Mouse (Mus musculus): ENCODE measurements around the gene Olfr69. TPM values are rescaled to one million over a fixed set of nuclear protein-coding genes. Genes with fewer than 3 reads are reported as not detected.

Gene Olfr69
- polyA plus RNA-seq, 1 experiment from 2014 or later: not detected

Other genes with a start within 250 kb of the Olfr69 start
- gene Olfr612, start 228.9 kb downstream of the Olfr69 start, polyA plus RNA-seq (2016; fragmentation: Nextera tagmentation; extraction: Ambion mirVana): not detected in 2 replicates
- not detected in 2 replicates for gene Olfr613, start 223.5 kb downstream of the Olfr69 start, polyA plus RNA-seq (2016; fragmentation: Nextera tagmentation; extraction: Ambion mirVana)
- not detected in 2 replicates for gene Olfr615, start 215.5 kb downstream of the Olfr69 start, polyA plus RNA-seq (2016; fragmentation: Nextera tagmentation; extraction: Ambion mirVana)
- gene Olfr616, start 202.5 kb downstream of the Olfr69 start, polyA plus RNA-seq (2016; fragmentation: Nextera tagmentation; extraction: Ambion mirVana): not detected in 2 replicates
- 0.15 TPM in 1 of 2 replicates, not detected in the other for gene Olfr617, start 198.5 kb downstream of the Olfr69 start, polyA plus RNA-seq (2016; fragmentation: Nextera tagmentation; extraction: Ambion mirVana)
- not detected in 2 replicates for gene Olfr618, start 181.5 kb downstream of the Olfr69 start, polyA plus RNA-seq (2016; fragmentation: Nextera tagmentation; extraction: Ambion mirVana)
- not detected in 2 replicates for gene Olfr619, start 171.0 kb downstream of the Olfr69 start, polyA plus RNA-seq (2016; fragmentation: Nextera tagmentation; extraction: Ambion mirVana)
- not detected in 2 replicates for gene Olfr620, start 159.1 kb downstream of the Olfr69 start, polyA plus RNA-seq (2016; fragmentation: Nextera tagmentation; extraction: Ambion mirVana)
- not detected in 2 replicates for gene Olfr622, start 128.9 kb downstream of the Olfr69 start, polyA plus RNA-seq (2016; fragmentation: Nextera tagmentation; extraction: Ambion mirVana)
- gene Olfr623, start 107.9 kb downstream of the Olfr69 start, polyA plus RNA-seq (2016; fragmentation: Nextera tagmentation; extraction: Ambion mirVana): not detected in 2 replicates
- 0.04 and 0.10 TPM in 2 replicates for gene Olfr624, start 100.4 kb downstream of the Olfr69 start, polyA plus RNA-seq (2016; fragmentation: Nextera tagmentation; extraction: Ambion mirVana)
- gene Olfr625-ps1, start 88.9 kb downstream of the Olfr69 start, polyA plus RNA-seq (2016; fragmentation: Nextera tagmentation; extraction: Ambion mirVana): not detected in 2 replicates
- not detected in 2 replicates for gene Olfr243, start 56.9 kb downstream of the Olfr69 start, polyA plus RNA-seq (2016; fragmentation: Nextera tagmentation; extraction: Ambion mirVana)
- gene Olfr628, start 41.2 kb downstream of the Olfr69 start, polyA plus RNA-seq (2016; fragmentation: Nextera tagmentation; extraction: Ambion mirVana): not detected in 2 replicates
- not detected in 2 replicates for gene Olfr629, start 26.7 kb downstream of the Olfr69 start, polyA plus RNA-seq (2016; fragmentation: Nextera tagmentation; extraction: Ambion mirVana)
- gene Olfr630, start 14.3 kb downstream of the Olfr69 start, polyA plus RNA-seq (2016; fragmentation: Nextera tagmentation; extraction: Ambion mirVana): not detected in 2 replicates
- gene Olfr68, start 8.1 kb upstream of the Olfr69 start, polyA plus RNA-seq (2016; fragmentation: Nextera tagmentation; extraction: Ambion mirVana): not detected in 2 replicates
- gene Olfr67, start 20.2 kb upstream of the Olfr69 start, polyA plus RNA-seq (2016; fragmentation: Nextera tagmentation; extraction: Ambion mirVana): not detected in 2 replicates
- 883 and 936 TPM in 2 replicates for gene Hbb-bt, start 42.4 kb upstream of the Olfr69 start, polyA plus RNA-seq (2016; fragmentation: Nextera tagmentation; extraction: Ambion mirVana)
- gene Hbb-bs, start 56.5 kb upstream of the Olfr69 start, polyA plus RNA-seq (2016; fragmentation: Nextera tagmentation; extraction: Ambion mirVana): 706 and 771 TPM in 2 replicates
- gene Hbb-bh2, start 68.9 kb upstream of the Olfr69 start, polyA plus RNA-seq (2016; fragmentation: Nextera tagmentation; extraction: Ambion mirVana): 0.32 TPM in 1 of 2 replicates, not detected in the other
- gene Hbb-bh1, start 71.6 kb upstream of the Olfr69 start, polyA plus RNA-seq (2016; fragmentation: Nextera tagmentation; extraction: Ambion mirVana): 537 and 696 TPM in 2 replicates
- gene Hbb-y, start 81.6 kb upstream of the Olfr69 start, polyA plus RNA-seq (2016; fragmentation: Nextera tagmentation; extraction: Ambion mirVana): 8,998 and 9,810 TPM in 2 replicates
- gene Olfr66, start 114.7 kb upstream of the Olfr69 start, polyA plus RNA-seq (2016; fragmentation: Nextera tagmentation; extraction: Ambion mirVana): not detected in 2 replicates
- gene Olfr64, start 122.9 kb upstream of the Olfr69 start, polyA plus RNA-seq (2016; fragmentation: Nextera tagmentation; extraction: Ambion mirVana): not detected in 2 replicates
- gene Olfr65, start 131.9 kb upstream of the Olfr69 start, polyA plus RNA-seq (2016; fragmentation: Nextera tagmentation; extraction: Ambion mirVana): not detected in 2 replicates
- gene Olfr631, start 157.2 kb upstream of the Olfr69 start, polyA plus RNA-seq (2016; fragmentation: Nextera tagmentation; extraction: Ambion mirVana): not detected in 2 replicates
- gene Olfr632, start 162.8 kb upstream of the Olfr69 start, polyA plus RNA-seq (2016; fragmentation: Nextera tagmentation; extraction: Ambion mirVana): 0.06 TPM in 1 of 2 replicates, not detected in the other
- gene Olfr633, start 172.8 kb upstream of the Olfr69 start, polyA plus RNA-seq (2016; fragmentation: Nextera tagmentation; extraction: Ambion mirVana): not detected in 2 replicates
- not detected in 2 replicates for gene Olfr635, start 199.6 kb upstream of the Olfr69 start, polyA plus RNA-seq (2016; fragmentation: Nextera tagmentation; extraction: Ambion mirVana)
- gene Olfr638, start 227.2 kb upstream of the Olfr69 start, polyA plus RNA-seq (2016; fragmentation: Nextera tagmentation; extraction: Ambion mirVana): not detected in 2 replicates
- gene Olfr639, start 245.7 kb upstream of the Olfr69 start, polyA plus RNA-seq (2016; fragmentation: Nextera tagmentation; extraction: Ambion mirVana): 0.04 TPM in 1 of 2 replicates, not detected in the other

Data from embryonic facial prominence, embryonic 12.5 days (tissue).